Mouse (Mus musculus): ENCODE results near the gene Tmem140. TPM values are rescaled to one million over a fixed set of nuclear protein-coding genes. Genes with fewer than 3 reads are reported as not detected.

The Tmem140 gene
- polyA plus RNA-seq, 1 experiment from 2014 or later: 1.3 TPM

DNA sequence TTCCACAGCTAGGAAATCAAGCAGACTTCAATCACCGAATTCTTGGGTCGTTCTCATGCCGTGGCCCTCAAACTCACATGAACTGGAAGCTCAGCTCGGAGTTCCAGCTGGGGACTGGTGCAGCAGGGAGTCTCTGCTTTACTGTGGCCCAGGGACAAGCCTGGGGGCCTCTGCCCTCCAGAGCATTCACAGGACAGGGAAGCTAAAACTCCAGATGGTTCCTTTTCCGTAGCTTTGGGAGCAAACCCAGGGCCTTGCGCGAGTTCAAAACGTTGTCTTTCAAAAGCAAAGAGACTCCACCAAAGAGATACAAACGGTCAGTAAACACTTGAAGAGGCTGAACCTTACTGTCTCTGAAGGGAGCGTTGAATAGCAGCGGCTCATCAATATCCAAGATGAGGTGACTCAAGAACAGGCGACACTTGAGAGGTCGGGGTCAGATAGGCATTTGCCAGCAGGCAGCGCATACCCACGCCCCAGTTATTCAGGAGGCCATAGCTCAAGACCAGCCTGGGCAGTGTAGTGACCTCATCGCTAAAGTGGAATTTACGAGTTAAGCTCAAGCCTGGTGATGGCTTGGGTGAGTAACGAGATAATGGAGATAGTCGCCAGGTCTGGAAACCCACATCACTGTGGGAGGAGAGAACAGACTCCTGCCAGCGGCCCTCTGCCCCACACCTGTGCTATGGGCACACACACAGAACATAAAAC, 5.7 kb downstream of the Tmem140 start:
- Histone ChIP-seq H3K4me1 (no peaks in the 10 kb centered on the region), H3K27ac (replicated peaks) (no peak overlapping the region), H3K36me3 (no peaks in the 10 kb centered on the region), H3K4me3 (no peak overlapping the region), H3K4me2 (replicated peaks) (no peak overlapping the region), H3K9ac (replicated peaks) (no peak overlapping the region), H3K27me3 (no peaks in the 10 kb centered on the region), H3K9me3 (no peaks in the 10 kb centered on the region)
- ATAC-seq (replicated peaks): no peak
- WGBS: 86% methylated on average over 20 of the region's 20 CpGs

DNA sequence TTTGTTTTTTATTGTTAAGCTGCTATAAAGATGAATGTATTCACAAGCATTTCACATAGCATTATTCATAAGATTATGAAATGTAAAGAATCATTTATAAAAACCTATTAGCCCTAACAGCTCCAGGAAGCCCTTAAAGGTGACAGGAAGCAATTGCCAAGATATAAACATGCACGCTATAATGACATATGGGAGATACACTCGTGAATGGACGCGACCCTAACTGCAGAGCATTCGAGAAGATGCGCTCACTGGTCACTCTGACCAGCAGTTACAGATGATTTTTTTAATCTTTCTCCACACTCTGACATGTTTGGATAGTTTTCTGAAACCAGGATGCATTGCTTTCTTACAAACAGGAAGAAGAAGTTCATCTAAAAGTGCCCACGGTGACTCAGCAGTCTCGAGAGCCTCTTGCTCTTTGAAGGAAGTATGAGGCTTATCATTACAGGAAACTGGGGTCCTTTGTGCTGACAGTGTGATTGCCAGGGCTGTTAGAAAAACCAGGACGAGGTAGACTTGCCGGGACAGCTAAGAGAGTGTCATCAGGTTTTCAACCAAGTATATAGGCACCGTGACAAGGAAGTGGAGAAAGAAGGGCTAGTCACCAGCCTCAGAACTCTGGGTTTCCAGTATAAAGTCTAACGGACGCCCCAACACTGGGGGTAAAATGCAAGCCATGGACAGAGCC, 6.4 kb downstream of the Tmem140 start:
- H3K36me3 ChIP-seq: no peaks in the 10 kb centered on the region
- H3K4me1 ChIP-seq: no peaks in the 10 kb centered on the region
- WGBS: 87% methylated on average over 13 of the region's 13 CpGs
- no peaks in the 10 kb centered on the region for H3K27me3 ChIP-seq
- no peak overlapping the region for H3K4me2 ChIP-seq (replicated peaks)
- H3K9me3 ChIP-seq: no peaks in the 10 kb centered on the region
- no peak overlapping the region for H3K27ac ChIP-seq (replicated peaks)
- H3K4me3 ChIP-seq: no peak overlapping the region
- no peak for ATAC-seq (replicated peaks)
- H3K9ac ChIP-seq (replicated peaks): no peak overlapping the region

DNA sequence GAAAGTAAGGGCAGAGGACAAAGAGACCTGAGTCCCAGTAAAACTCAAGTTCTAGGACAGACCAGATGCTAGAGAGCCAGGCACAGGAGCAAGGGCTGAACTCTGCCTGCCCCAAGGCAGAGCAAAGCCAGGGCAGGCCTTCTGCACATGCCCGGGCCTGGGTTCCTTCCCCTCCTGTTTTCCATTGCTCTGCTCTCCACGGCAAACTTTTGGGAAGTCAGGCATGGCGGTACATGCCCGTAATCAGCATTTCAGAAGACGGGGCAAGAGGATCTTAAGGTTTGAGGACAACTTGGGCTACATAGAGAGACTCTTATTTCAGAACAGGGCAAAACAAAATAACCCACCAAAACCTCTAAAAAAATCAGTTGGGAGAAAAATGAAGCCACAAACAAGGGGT, 7.2 kb downstream of the Tmem140 start:
- H3K4me2 ChIP-seq (replicated peaks): no peak overlapping the region
- no peak overlapping the region for H3K4me3 ChIP-seq
- H3K9ac ChIP-seq (replicated peaks): no peak overlapping the region
- WGBS: 81% methylated on average over 5 of the region's 5 CpGs
- H3K27me3 ChIP-seq: no peaks in the 10 kb centered on the region
- no peak for ATAC-seq (replicated peaks)
- H3K4me1 ChIP-seq: no peaks in the 10 kb centered on the region
- H3K36me3 ChIP-seq: no peaks in the 10 kb centered on the region
- no peaks in the 10 kb centered on the region for H3K9me3 ChIP-seq
- no peak overlapping the region for H3K27ac ChIP-seq (replicated peaks)

DNA sequence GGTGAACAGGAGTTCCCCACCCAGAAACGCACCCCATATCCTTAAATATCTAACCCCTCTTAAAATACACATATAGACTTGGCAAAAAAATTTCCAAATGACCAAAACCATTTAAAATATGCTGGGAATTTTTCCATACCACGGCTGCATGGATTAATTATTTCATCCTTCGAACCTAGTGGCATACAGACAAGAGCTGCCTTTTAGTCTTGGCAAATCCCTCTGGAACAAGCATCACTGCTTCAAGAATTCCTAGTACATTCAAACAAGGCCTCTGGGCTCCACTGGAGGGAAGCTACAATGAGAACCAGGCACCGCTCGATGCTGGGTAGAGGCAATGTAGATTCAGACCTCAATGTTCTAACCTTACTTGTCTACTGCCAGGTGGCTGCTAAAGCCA, 7.8 kb downstream of the Tmem140 start:
- no peaks in the 10 kb centered on the region for H3K36me3 ChIP-seq
- H3K27me3 ChIP-seq: no peaks in the 10 kb centered on the region
- 86% methylated on average over 5 of the region's 5 CpGs for WGBS

DNA sequence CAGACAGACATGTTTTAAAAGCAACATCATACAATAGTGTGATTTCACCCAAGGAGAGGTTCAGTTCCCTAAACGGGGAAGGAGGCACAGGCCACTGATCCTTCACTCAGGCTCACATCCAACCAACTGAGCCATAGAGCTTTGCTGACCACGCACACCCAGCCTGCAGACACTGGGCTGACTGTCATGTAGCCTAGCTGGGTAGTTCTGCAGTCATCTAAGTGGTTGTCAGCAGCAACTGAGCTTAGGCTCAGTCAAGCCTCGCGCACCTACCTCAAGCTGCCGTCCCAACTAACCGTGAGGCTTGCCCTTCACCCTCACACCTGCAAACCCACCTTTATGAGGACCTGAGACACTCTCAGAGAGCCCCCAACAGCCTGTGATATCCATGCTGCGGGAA, 9.0 kb downstream of the Tmem140 start:
- no peak overlapping the region for H3K9ac ChIP-seq (replicated peaks)
- no peak overlapping the region for H3K27ac ChIP-seq (replicated peaks)
- 91% methylated on average over 7 of the region's 7 CpGs for WGBS
- no peak overlapping the region for H3K4me3 ChIP-seq
- no peaks in the 10 kb centered on the region for H3K9me3 ChIP-seq
- H3K4me1 ChIP-seq: peaks cover 3% of the 10 kb centered on the region
- no peaks in the 10 kb centered on the region for H3K27me3 ChIP-seq
- no peak overlapping the region for H3K4me2 ChIP-seq (replicated peaks)
- ATAC-seq (replicated peaks): no peak
- H3K36me3 ChIP-seq: no peaks in the 10 kb centered on the region

More for the DNA sequence above, 7.8 kb downstream of the Tmem140 start:
- Histone ChIP-seq H3K27ac (replicated peaks) (no peak overlapping the region), H3K4me3 (no peak overlapping the region), H3K9me3 (no peaks in the 10 kb centered on the region), H3K9ac (replicated peaks) (no peak overlapping the region), H3K4me2 (replicated peaks) (no peak overlapping the region), H3K4me1 (no peaks in the 10 kb centered on the region)
- ATAC-seq (replicated peaks): no peak

DNA sequence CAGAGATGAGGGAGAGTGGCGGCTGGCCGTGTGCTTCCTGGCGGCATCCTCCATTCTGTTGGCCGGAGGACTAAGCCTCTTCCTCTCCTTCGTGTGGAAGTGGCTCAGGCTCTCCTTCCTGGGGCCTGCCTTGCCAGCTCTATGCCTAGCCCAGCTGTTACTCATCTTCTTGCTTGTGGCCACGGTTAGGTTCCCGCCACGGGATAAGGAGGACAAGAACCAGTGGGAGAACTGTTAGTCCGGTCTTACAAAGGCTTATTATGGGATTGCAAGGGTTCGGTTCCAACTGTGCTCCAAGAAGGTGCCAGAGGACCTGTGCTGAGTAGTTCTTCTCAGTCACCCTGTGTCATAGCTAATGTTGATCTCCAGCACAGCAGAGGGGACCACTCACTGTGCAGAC, 9.9 kb downstream of the Tmem140 start:
- H3K27me3 ChIP-seq: no peaks in the 10 kb centered on the region
- H3K4me2 ChIP-seq (replicated peaks): no peak overlapping the region
- no peaks in the 10 kb centered on the region for H3K9me3 ChIP-seq
- H3K9ac ChIP-seq (replicated peaks): no peak overlapping the region
- no peak overlapping the region for H3K4me3 ChIP-seq
- ATAC-seq (replicated peaks): no peak
- no peaks in the 10 kb centered on the region for H3K36me3 ChIP-seq
- peaks cover 8% of the 10 kb centered on the region for H3K4me1 ChIP-seq
- no peak overlapping the region for H3K27ac ChIP-seq (replicated peaks)
- 87% methylated on average over 10 of the region's 10 CpGs for WGBS

DNA sequence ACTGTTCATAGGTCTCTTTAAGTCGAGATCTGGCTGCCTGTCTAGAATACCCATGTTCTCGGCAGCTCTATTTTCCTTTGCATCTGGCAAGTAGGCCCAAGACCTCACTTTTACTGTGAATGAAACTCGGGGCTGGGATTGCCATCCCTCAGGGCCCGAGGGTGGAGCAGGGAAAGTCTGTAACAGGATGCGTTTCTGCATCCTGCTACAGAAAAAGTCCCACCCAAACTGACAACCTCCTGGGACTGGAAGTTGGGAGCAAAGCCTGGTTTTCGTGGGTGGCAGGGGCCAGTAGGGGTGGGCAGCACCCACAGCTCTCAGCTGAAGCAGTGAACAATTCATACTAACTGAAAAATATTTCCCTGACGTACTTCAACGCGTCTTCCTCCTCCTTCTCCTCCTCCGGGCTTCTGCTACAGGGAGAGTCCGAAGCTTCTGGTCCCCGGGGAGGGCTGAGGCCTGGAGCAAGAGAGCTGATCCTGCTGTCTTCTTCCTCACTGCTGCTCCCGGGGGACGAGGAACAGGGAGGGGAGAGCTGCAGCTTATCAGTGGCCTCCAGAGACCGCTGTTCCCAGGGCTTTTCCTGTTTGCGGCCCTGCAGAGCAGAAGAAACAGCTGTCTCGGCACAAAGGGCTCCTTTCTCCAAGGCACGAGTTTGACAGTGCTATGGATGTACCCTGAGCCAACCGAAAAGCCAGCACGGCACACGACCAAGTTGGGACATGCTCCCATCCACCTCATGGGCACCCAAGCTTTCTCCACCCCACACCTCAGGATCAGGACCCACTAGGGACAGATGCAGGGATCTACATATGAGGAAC, 11.4 kb downstream of the Tmem140 start:
- no peak overlapping the region for H3K4me3 ChIP-seq
- H3K36me3 ChIP-seq: no peaks in the 10 kb centered on the region
- no peak overlapping the region for H3K4me2 ChIP-seq (replicated peaks)
- H3K9me3 ChIP-seq: no peaks in the 10 kb centered on the region
- no peak for ATAC-seq (replicated peaks)
- H3K27ac ChIP-seq (replicated peaks): no peak overlapping the region
- no peak overlapping the region for H3K9ac ChIP-seq (replicated peaks)
- H3K4me1 ChIP-seq: peaks cover 13% of the 10 kb centered on the region
- 80% methylated on average over 21 of the region's 21 CpGs for WGBS
- H3K27me3 ChIP-seq: no peaks in the 10 kb centered on the region

DNA sequence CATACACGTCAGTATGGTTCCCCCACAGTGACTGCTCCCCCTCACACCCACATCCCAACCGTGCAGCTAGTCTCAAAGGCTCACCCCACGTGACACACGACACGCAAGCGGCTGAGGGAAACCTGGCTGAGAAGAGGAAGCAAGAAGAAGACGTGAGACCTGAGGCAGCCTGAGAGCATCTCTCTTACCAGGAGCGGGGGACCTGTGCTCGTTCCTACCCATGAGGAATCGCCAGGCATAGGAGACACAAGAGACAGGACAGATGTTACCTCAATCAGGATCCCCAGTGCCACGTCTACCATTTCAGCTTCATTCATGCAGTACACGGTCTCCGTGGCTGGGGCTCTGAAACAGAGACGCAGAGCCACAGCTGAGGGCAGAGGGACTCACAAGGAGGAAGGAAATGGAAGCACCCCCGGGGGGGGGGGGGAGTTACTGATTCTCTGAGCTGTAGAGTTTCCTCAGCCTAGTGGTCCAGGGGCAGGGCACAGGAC, 12.4 kb downstream of the Tmem140 start:
- H3K36me3 ChIP-seq: no peaks in the 10 kb centered on the region
- H3K27me3 ChIP-seq: no peaks in the 10 kb centered on the region
- H3K9me3 ChIP-seq: no peaks in the 10 kb centered on the region
- H3K4me1 ChIP-seq: peaks cover 13% of the 10 kb centered on the region
- WGBS: 91% methylated on average over 15 of the region's 15 CpGs
- ATAC-seq (replicated peaks): no peak
- no peak overlapping the region for H3K4me2 ChIP-seq (replicated peaks)
- H3K9ac ChIP-seq (replicated peaks): no peak overlapping the region
- H3K27ac ChIP-seq (replicated peaks): no peak overlapping the region
- H3K4me3 ChIP-seq: no peak overlapping the region

DNA sequence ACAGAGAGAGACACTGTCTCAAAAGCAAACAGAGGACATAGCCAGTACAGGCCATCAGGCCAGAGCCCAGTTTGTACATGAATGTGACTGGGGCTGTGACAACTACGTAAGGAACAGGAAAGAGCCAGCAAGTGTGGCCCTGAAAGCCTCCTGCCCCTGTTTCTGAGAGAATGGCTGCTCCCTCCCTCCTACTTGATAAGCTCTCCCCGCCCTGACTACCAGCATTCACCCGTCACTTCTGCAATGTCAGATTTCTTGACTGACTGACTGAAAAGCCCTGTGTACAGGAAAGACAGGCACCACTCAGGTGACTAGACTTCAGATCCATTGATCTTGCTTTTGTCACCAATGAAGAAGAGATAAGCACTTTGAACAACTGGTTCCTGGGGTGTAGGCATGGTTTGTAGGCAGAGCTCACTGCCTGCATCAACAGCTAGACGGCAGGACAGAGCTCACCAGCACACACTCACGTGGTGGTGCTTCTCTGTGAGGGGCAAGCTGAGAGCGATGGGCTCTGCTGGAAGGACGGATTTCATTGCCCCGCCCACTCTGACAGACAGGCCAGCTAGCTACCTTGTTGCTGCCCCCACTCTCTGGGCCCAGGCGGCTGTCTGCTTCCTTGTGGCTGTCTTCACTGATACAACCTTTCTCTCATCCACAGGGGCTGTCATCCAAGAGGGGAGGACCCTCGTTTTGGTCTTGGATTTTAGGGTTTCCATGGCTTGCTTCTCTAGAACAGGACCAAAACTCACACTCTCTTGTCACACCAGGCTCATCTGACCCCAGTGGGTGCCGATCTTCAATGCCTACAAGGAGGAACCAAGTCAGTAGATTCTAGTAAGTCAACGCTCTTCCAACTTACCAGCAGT, 13.3 kb downstream of the Tmem140 start:
- Histone ChIP-seq H3K36me3 (no peaks in the 10 kb centered on the region), H3K9ac (replicated peaks) (no peak overlapping the region), H3K4me2 (replicated peaks) (no peak overlapping the region; the same call in 1 of the 2 replicates), H3K9me3 (no peaks in the 10 kb centered on the region), H3K4me1 (peaks cover 13% of the 10 kb centered on the region), H3K27ac (replicated peaks) (no peak overlapping the region), H3K27me3 (no peaks in the 10 kb centered on the region), H3K4me3 (no peak overlapping the region)
- WGBS: 59% methylated on average over 12 of the region's 12 CpGs
- ATAC-seq (replicated peaks): no peak

DNA sequence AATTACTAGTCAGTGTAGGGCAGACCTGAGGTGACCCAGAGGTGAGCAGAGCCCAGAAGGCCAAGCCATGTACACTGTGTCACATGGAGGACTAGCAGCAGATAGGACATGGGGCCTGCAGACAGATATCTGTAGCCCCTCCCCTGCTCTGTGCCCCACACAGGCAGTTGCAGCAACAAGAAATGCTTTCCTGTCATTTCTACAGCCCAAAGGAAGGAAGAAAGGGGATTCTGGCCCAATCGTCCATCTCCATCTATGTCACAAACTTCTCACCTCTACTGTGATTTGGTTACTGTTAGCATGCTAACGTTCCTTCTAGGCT, 13.8 kb downstream of the Tmem140 start:
- no peaks in the 10 kb centered on the region for H3K36me3 ChIP-seq
- ATAC-seq (replicated peaks): no peak
- H3K9ac ChIP-seq (replicated peaks): peak overlapping the region; percentile 95
- no peaks in the 10 kb centered on the region for H3K9me3 ChIP-seq
- peak overlapping the region; percentile 49 for H3K4me2 ChIP-seq (replicated peaks)
- peak overlapping the region; percentile 90; the same call in 1 of the 2 replicates for H3K27ac ChIP-seq (replicated peaks)
- 29% methylated on average over 2 of the region's 2 CpGs for WGBS
- peaks cover 13% of the 10 kb centered on the region for H3K4me1 ChIP-seq
- no peaks in the 10 kb centered on the region for H3K27me3 ChIP-seq
- peak overlapping the region; percentile 79 for H3K4me3 ChIP-seq

DNA sequence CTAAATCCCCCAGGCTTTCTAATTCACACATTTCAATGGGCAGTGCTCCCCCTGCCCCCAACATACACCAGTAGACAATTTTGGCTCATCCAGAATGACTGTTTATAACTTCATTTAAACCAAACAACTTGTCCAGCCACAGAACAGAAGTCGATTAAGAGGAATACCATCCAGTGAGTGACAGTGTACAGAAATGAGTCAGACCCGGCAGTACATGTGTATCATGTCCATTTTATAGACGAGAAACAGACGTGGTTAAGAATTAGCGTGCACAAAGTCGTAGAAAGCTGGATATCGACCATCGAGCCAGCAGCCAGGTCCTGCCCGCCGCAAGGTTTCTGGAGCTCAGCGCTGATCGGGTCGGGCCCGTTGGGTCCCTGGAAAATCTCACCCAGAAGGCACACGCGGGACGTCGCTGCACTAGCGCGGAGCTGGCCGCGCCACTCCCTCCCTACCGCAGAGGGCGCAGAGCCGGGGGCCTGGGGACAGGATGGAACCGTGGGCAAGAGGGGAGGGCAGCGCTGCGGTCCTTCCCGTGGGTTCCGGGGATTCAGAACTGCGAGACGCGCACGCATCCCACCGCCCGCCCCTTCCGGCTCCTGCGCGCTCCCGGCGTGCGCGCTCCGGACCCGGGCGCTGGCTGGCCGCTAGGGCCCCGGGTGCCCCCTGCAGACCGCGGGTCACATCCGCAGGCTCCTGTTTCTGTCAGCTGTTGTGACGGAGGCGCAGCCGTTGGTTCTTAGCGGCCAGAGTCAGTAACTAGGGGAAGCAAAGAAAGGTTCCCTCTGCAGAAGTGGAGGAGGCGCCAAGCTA, 14.8 kb downstream of the Tmem140 start, which contains the start of gene Cyren:
Gene Cyren, minus strand, starts transcription at position 552 of the 813 bp plus-strand sequence.
- Histone ChIP-seq H3K36me3 (no peaks in the 10 kb centered on the region), H3K27ac (replicated peaks) (peak within 1 kb of the TSS; percentile 90), H3K9me3 (no peaks in the 10 kb centered on the region), H3K9ac (replicated peaks) (peak within 1 kb of the TSS; percentile 95), H3K27me3 (no peaks in the 10 kb centered on the region), H3K4me3 (peak within 1 kb of the TSS; percentile 79), H3K4me2 (replicated peaks) (peak within 1 kb of the TSS; percentile 49), H3K4me1 (peaks cover 13% of the 10 kb centered on the region)
- under 1% methylated on average over 56 of the region's 56 CpGs for WGBS
- peak; percentile 95 for ATAC-seq (replicated peaks)
